Mouse (Mus musculus) MEL (cell line): ENCODE results near the gene Raver2. TPM values are rescaled to one million over a fixed set of nuclear protein-coding genes. Genes with fewer than 3 reads are reported as not detected.

Source experiments
- DNase-seq: peaks from one replicate; pipeline ENCODE4 v3.0.0; 2011; ENCODE audit warnings: low read depth, low spot score
- H3K27ac ChIP-seq: 2 replicates; pipeline ENCODE4 v1.5.1; 2012; ENCODE audit warnings: low read depth, mild to moderate bottlenecking, control low read depth, low read length, moderate library complexity; ENCODE audit not compliant: control insufficient read depth
- H3K27me3 ChIP-seq, 2 experiments: fragments of 150-350 bp in 1 of 2; sonication (generic) in 1 of 2; 2 replicates each; pipeline ENCODE4 v1.6.1; 2012; ENCODE audit warnings: low read length in 2 of 2, mild to moderate bottlenecking in 2 of 2, improper control_type of control experiment in 1 of 2, moderate library complexity in 1 of 2; ENCODE audit not compliant: insufficient read depth in 2 of 2, control insufficient read depth in 1 of 2
- H3K36me3 ChIP-seq, 2 experiments: 2 replicates each; pipeline ENCODE4 v1.6.1; 2012 to 2014; ENCODE audit warnings: low read length in 2 of 2, improper control_type of control experiment in 1 of 2, inconsistent platforms in 1 of 2, mild to moderate bottlenecking in 1 of 2; ENCODE audit not compliant: insufficient read depth in 2 of 2, control insufficient read depth in 1 of 2
- H3K4me1 ChIP-seq, 2 experiments: fragments of 150-350 bp in 1 of 2; sonication (generic) in 1 of 2; 2 replicates each; pipeline ENCODE4 v1.6.1; 2012; ENCODE audit warnings: low read length in 2 of 2, improper control_type of control experiment in 1 of 2, mild to moderate bottlenecking in 1 of 2; ENCODE audit not compliant: insufficient read depth in 2 of 2, control insufficient read depth in 1 of 2
- H3K4me3 ChIP-seq, 2 experiments: fragments of 150-350 bp in 1 of 2; sonication (generic) in 1 of 2; 2 replicates each; pipeline ENCODE4 v1.5.1; 2012; ENCODE audit warnings: low read depth in 2 of 2, low read length in 2 of 2, mild to moderate bottlenecking in 2 of 2, moderate library complexity in 2 of 2, control low read depth in 1 of 2, improper control_type of control experiment in 1 of 2; ENCODE audit not compliant: control insufficient read depth in 1 of 2, insufficient read depth in 1 of 2
- H3K79me2 ChIP-seq: 2 replicates; pipeline ENCODE4 v1.6.1; 2012; ENCODE audit warnings: mild to moderate bottlenecking, low read length, moderate library complexity; ENCODE audit not compliant: control insufficient read depth, poor library complexity, insufficient read depth
- H3K9ac ChIP-seq: 2 replicates; pipeline ENCODE4 v1.6.1; 2012; ENCODE audit warnings: low read depth, mild to moderate bottlenecking, control low read depth, low read length, moderate library complexity; ENCODE audit not compliant: control insufficient read depth, poor library complexity, severe bottlenecking
- H3K9me3 ChIP-seq: fragments of 150-350 bp; sonication (generic); replicated peaks from 2 replicates; pipeline ENCODE4 v1.6.1; 2012; ENCODE audit warnings: mild to moderate bottlenecking, low read length, improper control_type of control experiment, moderate library complexity; ENCODE audit not compliant: insufficient read depth
- BHLHE40 ChIP-seq: IDR thresholded peaks from 2 replicates; pipeline ENCODE4 v1.6.1; 2012; ENCODE audit warnings: low read depth, mild to moderate bottlenecking, inconsistent platforms, low read length, improper control_type of control experiment, borderline replicate concordance
- CHD2 ChIP-seq: IDR thresholded peaks from 2 replicates; pipeline ENCODE4 v1.6.1; 2011; ENCODE audit warnings: low read length, improper control_type of control experiment
- E2F4 ChIP-seq: IDR thresholded peaks from 2 replicates; pipeline ENCODE4 v1.6.1; 2011; ENCODE audit warnings: low read depth, low read length, improper control_type of control experiment, borderline replicate concordance
- ELF1 ChIP-seq: IDR thresholded peaks from 2 replicates; pipeline ENCODE4 v1.6.1; 2014; ENCODE audit warnings: low read depth, mild to moderate bottlenecking, inconsistent platforms, low read length, improper control_type of control experiment, moderate library complexity
- EP300 ChIP-seq, 2 experiments: IDR thresholded peaks; 2 replicates each; pipeline ENCODE4 v1.6.1; 2011; ENCODE audit warnings: improper control_type of control experiment in 2 of 2, low read length in 2 of 2, low read depth in 1 of 2, mild to moderate bottlenecking in 1 of 2
- GABPA ChIP-seq: IDR thresholded peaks from 2 replicates; pipeline ENCODE4 v1.6.1; 2012; ENCODE audit warnings: low read depth, mild to moderate bottlenecking, inconsistent platforms, low read length, improper control_type of control experiment, moderate library complexity
- GATA1 ChIP-seq: IDR thresholded peaks from 2 replicates; pipeline ENCODE4 v1.6.1; 2011; ENCODE audit warnings: low read depth, low read length, improper control_type of control experiment
- HCFC1 ChIP-seq: IDR thresholded peaks from 2 replicates; pipeline ENCODE4 v1.6.1; 2012; ENCODE audit warnings: low read depth, mild to moderate bottlenecking, inconsistent platforms, low read length, improper control_type of control experiment, moderate library complexity
- JUND ChIP-seq: IDR thresholded peaks from 2 replicates; pipeline ENCODE4 v1.6.1; 2011; ENCODE audit warnings: low read depth, mild to moderate bottlenecking, improper control_type of control experiment, low read length
- KAT2A ChIP-seq: conservative IDR thresholded peaks from 2 replicates; pipeline ENCODE4 v1.6.1; 2012; ENCODE audit warnings: low read depth, low read length, improper control_type of control experiment, inconsistent platforms
- MYC ChIP-seq: IDR thresholded peaks from 2 replicates; pipeline ENCODE4 v1.6.1; 2011; ENCODE audit warnings: low read depth, mild to moderate bottlenecking, low read length, improper control_type of control experiment, moderate library complexity
- NELFE ChIP-seq: IDR thresholded peaks from 2 replicates; pipeline ENCODE4 v1.6.1; 2011; ENCODE audit warnings: low read depth, low read length, improper control_type of control experiment
- NRF1 ChIP-seq: IDR thresholded peaks from 2 replicates; pipeline ENCODE4 v1.6.1; 2014; ENCODE audit warnings: low read depth, mild to moderate bottlenecking, inconsistent platforms, low read length, improper control_type of control experiment, moderate library complexity; ENCODE audit not compliant: poor library complexity, insufficient read depth, severe bottlenecking
- POLR2A ChIP-seq, 2 experiments: IDR thresholded peaks; 2 replicates each; pipeline ENCODE4 v1.6.1; 2011 to 2012; ENCODE audit warnings: low read length in 2 of 2, mild to moderate bottlenecking in 2 of 2, control low read depth in 1 of 2, improper control_type of control experiment in 1 of 2, low read depth in 1 of 2, moderate library complexity in 1 of 2; ENCODE audit not compliant: control insufficient read depth in 1 of 2, insufficient read depth in 1 of 2, poor library complexity in 1 of 2
- POLR2AphosphoS2 ChIP-seq: IDR thresholded peaks from 2 replicates; pipeline ENCODE4 v1.6.1; 2011; ENCODE audit warnings: low read length, improper control_type of control experiment
- RCOR1 ChIP-seq: IDR thresholded peaks from 2 replicates; pipeline ENCODE4 v1.6.1; 2012; ENCODE audit warnings: low read depth, mild to moderate bottlenecking, inconsistent platforms, low read length, improper control_type of control experiment
- SMC3 ChIP-seq: IDR thresholded peaks from 2 replicates; pipeline ENCODE4 v1.6.1; 2011; ENCODE audit warnings: low read depth, low read length, improper control_type of control experiment
- UBTF ChIP-seq: IDR thresholded peaks from 2 replicates; pipeline ENCODE4 v1.6.1; 2012; ENCODE audit warnings: low read depth, mild to moderate bottlenecking, inconsistent platforms, low read length, improper control_type of control experiment, moderate library complexity, borderline replicate concordance; ENCODE audit not compliant: insufficient read depth
- USF2 ChIP-seq, 2 experiments: IDR thresholded peaks; 2 replicates each; pipeline ENCODE4 v1.6.1; 2011 to 2012; ENCODE audit warnings: improper control_type of control experiment in 2 of 2, low read length in 2 of 2, borderline replicate concordance in 1 of 2, inconsistent platforms in 1 of 2, low read depth in 1 of 2, mild to moderate bottlenecking in 1 of 2; ENCODE audit not compliant: insufficient read depth in 1 of 2
- ZKSCAN1 ChIP-seq: IDR thresholded peaks from 2 replicates; pipeline ENCODE4 v1.6.1; 2012; ENCODE audit warnings: low read depth, mild to moderate bottlenecking, inconsistent platforms, low read length, improper control_type of control experiment, moderate library complexity
- ZNF384 ChIP-seq: IDR thresholded peaks from 2 replicates; pipeline ENCODE4 v1.6.1; 2012; ENCODE audit warnings: low read depth, mild to moderate bottlenecking, inconsistent platforms, low read length, improper control_type of control experiment
- polyA plus RNA-seq, 2 experiments: library from polyadenylated mRNA; stranded (reverse) in 1 of 2; unstranded in 1 of 2; fragments of >175 nt in 1 of 2; fragments of >200 nt in 1 of 2; gene quantifications; 2 replicates each; pipeline versions ENCODE4 v1.2.1 to v1.2.4; 2012; ENCODE audit warnings: low replicate concordance in 2 of 2, low read depth in 1 of 2; ENCODE audit not compliant: insufficient read length in 2 of 2, insufficient read depth in 1 of 2, missing spikeins in 1 of 2
- total RNA-seq: library from RNA; depleted of rRNA; stranded (reverse); fragments of 300-350 nt; gene quantifications from 2 replicates; pipeline ENCODE4 v1.2.3, GENCODE M21; 2012

Raver2 gene
- total and polyA plus RNA-seq, 3 experiments: 0.03 to 0.04 TPM; not detected in 1

GRCm38 (mm10) chr4:101071570-101071969, 2.8 kb downstream of the Raver2 start:
- H3K4me1 ChIP-seq: peaks cover 0 to 2% of the 10 kb centered on the region in 2 experiments; a peak in 2 of 4 replicates
- no peak overlapping the region for H3K9ac ChIP-seq
- H3K4me3 ChIP-seq: peak overlapping the region in 1 of 2 experiments; percentile 24; a peak in 1 of 4 replicates
- H3K9me3 ChIP-seq: no peaks in the 10 kb centered on the region
- no peak for DNase-seq
- no peak overlapping the region for H3K27ac ChIP-seq
- no peaks in the 10 kb centered on the region for H3K36me3 ChIP-seq
- H3K79me2 ChIP-seq: no peaks in the 10 kb centered on the region
- no peaks in the 10 kb centered on the region for H3K27me3 ChIP-seq
- peak; percentile 22; the same call in 1 of the 2 replicates for TF ChIP-seq ZNF384
- TF ChIP-seq HCFC1: no peak

- peaks cover 0 to 2% of the 10 kb centered on the region in 2 experiments; a peak in 2 of 4 replicates for H3K4me1 ChIP-seq
- H3K27me3 ChIP-seq: no peaks in the 10 kb centered on the region
- no peak overlapping the region for H3K9ac ChIP-seq
- no peaks in the 10 kb centered on the region for H3K79me2 ChIP-seq
- no peak overlapping the region for H3K27ac ChIP-seq
- TF ChIP-seq NELFE (no peak), POLR2A (IDR thresholded peaks at IDR 0.05; ENCODE audit: control insufficient read depth in 1 of 2, insufficient read depth in 1 of 2, low read depth in 1 of 2, low read length in 2 of 2, poor library complexity in 1 of 2) (no peak), NRF1 (no peak), BHLHE40 (no peak), ELF1 (no peak), CHD2 (no peak), GABPA (no peak), SMC3 (no peak), RCOR1 (no peak), EP300 (IDR thresholded peaks at IDR 0.05; ENCODE audit: low read depth in 1 of 2, low read length in 2 of 2) (no peak), KAT2A (no peak), USF2 (IDR thresholded peaks at IDR 0.05; ENCODE audit: borderline replicate concordance in 1 of 2, insufficient read depth in 1 of 2, low read depth in 1 of 2, low read length in 2 of 2) (no peak), JUND (no peak), ZKSCAN1 (no peak), UBTF (no peak), MYC (no peak), GATA1 (no peak), E2F4 (no peak), POLR2AphosphoS2 (no peak)
- no peak for DNase-seq
- H3K9me3 ChIP-seq: no peaks in the 10 kb centered on the region
- no peak overlapping the region for H3K4me3 ChIP-seq
- H3K36me3 ChIP-seq: no peaks in the 10 kb centered on the region
These were observed 7.6 kb downstream of the Raver2 start for GRCm38 (mm10) chr4:101076425-101076824.
